Mouse (Mus musculus) induced T-regulatory cell, adult 2 months (primary cell): ENCODE results near the gene Bmi1.

ENCODE experiments used
- DNase-seq: peaks from one replicate; pipeline ENCODE4 v3.0.0-alpha.2; 2012; ENCODE audit warnings: low read depth

The Bmi1 gene

DNA sequence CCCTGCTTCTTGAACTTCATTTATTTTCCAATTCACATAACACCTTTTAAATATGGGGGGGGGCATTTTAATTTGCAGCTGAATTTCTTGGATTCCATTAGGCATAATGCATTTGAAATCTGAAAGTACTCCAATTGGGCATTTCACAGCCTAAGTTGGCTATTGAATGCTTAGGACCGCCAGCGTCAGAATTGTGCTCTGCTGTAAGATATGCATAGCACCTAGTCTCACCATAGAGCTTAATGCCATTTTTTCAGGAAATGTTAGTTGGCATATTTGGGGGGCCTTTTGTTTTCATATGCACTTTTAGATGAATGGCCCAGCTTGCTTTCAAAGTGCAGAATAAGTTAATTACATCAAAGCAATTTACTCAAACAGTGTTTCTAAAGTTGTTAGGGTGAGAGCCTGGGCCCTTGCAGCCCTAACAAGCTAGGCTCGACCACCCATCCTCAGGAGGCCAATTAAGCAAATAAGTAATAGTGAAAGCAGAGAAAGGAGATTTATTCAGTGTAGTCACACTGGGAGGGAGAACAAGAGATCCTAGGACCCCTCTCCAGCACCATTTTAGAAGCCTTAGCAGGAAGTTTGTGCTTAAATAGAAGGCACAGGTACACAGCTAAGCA is 45.5 kb downstream of the Bmi1 start:
- DNase-seq: no peak

DNA sequence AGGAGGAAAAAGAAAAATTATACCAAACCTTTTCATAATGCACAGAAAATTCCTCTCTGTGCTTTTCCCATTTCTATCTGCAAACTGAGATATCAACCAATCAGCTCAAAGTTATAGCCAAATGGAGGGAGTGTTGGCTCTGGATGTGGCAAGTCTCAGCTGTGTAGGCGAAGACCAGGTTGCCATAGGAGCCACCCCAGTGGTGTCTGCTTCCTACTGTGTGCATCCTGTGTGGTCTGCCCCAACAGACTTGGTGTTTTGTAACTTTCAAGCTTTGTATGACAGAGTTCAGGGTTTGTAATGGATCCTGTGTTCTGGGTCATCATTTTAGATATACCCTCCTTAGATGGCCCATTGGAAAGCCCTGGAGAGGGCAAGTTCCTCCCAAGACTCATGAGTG is 47.6 kb downstream of the Bmi1 start:
- DNase-seq: no peak

DNA sequence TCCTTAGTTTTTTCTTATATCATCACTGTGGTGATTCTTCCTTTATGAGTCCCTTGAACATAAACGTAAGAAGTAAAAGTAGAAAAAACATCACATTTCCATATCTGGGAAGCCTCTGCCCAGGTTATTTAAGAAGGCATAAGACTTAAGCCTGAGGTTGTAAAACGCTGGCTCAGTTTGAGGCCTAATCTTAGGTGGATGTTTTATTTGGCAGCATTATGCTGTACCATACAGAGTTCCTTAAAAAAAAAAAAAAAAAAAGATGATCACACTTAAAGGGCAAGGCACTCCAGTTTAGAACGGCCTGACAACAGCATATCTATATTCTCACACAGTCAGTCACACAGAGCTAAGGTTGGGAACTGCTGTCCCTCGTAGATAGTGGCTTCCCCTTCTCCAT is 49.1 kb downstream of the Bmi1 start:
- no peak for DNase-seq

DNA sequence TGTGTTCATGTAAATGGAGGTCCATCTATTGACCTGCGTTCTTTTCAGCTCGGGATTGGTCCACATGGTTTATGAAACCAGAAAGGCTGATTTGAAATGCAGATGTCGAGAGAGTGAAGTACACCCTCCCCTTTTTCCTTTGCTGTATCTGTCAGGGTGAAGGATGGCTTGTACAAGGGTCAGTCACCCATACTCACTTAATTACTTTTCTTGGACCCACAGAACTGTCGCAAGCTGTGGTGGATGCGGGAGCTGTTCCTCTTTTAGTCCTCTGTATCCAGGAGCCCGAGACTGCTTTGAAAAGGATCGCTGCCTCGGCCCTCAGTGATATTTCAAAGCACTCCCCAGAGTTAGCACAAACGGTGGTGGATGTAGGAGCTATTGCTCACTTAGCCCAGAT is 54.9 kb downstream of the Bmi1 start:
- no peak for DNase-seq

DNA sequence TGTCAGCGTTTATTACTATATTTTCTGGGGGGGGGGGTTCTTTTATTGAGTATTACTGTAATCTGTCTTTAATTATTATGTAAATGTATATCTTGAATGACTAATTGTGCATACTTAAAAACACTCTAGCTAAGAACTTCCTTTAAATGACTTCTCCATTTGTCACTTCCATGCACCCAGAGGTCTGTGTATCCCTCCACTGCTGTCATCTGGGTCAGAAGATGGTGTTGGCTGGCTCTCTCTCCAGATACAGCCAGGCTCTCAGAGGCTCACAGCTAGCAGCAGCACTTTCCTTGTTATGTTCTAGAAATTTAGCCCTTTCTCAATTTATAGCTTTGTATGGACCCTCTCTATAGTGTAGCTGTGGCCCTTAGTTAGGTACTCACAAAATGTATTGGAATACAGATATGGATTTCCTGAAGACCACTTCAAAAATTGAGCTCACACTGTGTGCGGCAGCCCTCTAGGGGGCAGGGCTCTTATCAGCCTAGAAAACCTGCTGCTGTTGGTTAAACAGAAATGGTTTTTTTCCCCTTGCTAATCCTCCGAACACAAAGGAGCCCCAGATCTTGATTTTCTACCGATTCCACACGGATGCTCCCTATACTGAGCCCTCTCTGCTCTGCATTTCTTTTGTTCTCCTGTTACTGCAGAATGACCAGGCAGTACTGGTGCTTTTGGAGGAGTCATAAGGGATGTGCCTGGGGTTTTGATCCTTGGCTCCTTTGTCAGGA is 57.7 kb downstream of the Bmi1 start:
- no peak for DNase-seq
